Mouse (Mus musculus): ENCODE data around the gene Arhgap25.

Gene Arhgap25

DNA sequence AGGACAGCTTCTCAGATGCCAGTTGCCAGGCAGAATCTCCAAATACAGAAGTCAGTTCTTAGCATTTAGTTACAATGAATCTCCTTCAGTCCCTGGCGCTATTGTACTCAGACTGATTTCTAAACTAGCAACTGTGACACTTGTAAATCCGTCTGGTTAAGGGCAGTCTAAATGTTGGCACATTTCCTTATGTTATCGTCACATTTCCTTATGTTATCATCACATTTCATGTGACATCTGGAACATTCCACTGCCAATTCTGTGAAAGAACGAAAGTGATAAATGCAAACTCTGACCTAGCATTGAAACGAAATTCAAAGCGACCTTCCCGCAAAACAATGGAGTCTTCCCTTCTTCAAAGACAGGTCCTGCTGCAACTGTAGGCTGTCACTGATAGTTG lies 87.8 kb downstream of the Arhgap25 start:
- DNase-seq (ENCODE audit: low spot score in 2 of 2) = no peak

- DNase-seq (ENCODE audit: low spot score in 2 of 2) = no peak
Measured at GRCm38 (mm10) chr6:87443253-87443652, 89.8 kb downstream of the Arhgap25 start.

DNA sequence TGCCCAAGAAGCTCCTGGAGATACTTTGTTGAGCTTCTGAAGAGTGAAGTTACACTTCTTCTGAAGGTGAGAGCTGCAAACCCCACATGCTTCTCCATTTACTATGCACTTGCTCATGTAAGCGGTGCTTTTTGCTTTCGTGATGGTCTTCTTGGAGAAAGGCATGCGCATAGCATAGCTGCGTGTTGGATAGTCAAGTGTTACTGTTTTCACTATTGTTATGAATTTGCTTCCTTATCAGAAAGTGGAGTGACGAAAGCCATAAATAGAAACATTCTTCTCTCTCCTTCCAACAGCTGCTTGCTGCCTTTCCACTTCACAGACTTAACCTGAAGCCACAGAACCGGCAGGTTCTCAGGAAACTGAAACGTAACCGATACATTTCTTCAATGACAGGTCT lies 96.3 kb downstream of the Arhgap25 start:
- no peak for DNase-seq (ENCODE audit: low spot score in 2 of 2)

DNA sequence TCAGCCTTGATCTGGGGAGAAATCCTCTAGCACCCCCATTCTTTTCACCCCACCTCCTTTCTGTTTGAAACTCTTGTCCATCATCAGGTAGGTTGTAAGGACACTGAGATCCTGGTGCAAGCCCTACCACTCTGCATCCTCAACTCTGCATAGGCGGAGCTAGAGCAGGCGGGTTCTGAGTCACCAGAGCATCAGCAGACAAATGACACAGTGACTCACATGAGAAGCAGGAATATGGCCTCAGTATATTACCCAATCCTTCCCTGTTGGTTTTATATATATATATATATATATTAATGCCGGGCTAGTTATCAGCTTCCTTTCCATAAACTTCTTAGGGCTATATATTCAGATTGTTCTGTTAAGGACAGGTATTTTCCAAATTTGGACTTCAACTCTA lies 97.3 kb downstream of the Arhgap25 start:
- DNase-seq (ENCODE audit: low spot score in 2 of 2) = no peak

DNA sequence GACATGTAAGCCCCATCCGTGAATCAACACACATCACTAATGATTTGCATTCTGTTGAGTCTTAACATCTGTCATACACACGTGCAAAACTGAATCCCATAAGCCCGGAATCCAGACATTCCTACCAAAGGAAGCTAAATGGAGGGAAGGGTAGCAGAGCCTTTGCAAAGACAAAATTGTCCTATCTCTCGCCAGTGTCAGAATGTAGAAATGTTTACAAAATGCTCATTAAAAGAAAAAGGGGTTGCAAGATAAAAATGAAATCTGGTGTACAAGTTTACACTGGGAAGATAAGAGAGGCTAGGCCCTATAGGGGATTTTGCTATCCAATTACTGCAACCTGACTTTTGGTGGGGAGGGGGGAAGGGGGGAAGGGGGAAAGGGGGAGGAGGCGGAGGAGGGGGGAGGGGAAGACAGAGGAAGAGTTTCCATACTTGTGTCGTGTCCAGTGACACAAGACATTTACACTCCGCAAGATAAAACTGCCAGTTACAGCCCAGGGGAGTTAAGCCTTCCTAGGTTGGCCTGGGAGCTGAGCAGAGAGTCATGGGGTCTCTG lies 104.5 kb downstream of the Arhgap25 start, which contains the start of gene Bmp10:
TSS of gene Bmp10 (plus strand) at position 508 of the 558 bp plus-strand sequence.
- no peak for DNase-seq (ENCODE audit: low spot score in 2 of 2)

GRCm38 (mm10) chr6:87427616-87428015 lies 105.4 kb downstream of the Arhgap25 start:
- no peak for DNase-seq (ENCODE audit: low spot score in 2 of 2)

GRCm38 (mm10) chr6:87426954-87427353 lies 106.1 kb downstream of the Arhgap25 start:
- DNase-seq (ENCODE audit: low spot score in 2 of 2) = no peak

DNA sequence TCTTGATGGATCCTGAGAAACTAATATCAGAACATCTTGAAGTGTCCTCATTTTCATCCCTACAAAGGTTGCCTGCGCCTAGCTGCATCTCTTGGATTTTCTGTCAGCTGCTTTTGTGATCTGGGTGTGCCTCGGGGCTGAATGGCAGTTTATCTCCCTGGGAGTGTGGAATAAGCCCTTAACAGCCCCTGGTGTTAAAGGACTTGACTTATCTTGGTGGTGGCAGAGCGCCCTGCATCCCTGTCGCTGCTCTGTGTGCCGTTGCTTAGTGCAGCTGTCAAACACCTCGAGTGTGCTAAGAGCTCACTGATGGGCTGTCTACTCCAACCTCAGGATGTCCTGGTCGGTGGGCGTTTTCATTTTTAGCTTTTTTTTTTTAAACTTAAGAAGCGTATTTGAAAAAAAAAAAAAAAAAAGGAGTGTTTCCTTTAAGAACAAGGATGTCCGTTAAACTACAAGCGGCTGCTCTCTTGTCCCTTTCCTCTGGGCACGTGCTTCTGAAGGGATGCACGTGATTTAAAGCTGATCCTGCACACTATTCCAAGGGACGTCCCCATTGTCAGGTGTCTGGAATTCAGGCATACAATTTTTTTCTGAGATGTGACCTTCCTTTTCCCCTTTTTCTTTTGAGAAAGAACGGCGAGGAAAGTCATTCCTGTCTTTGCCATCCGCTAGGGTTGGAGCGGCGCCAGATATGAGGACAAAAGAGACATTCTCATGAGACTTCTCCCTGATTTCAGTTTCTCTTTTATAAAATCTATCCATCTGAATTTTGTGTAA lies 108.8 kb downstream of the Arhgap25 start:
- peak in 1 of 2 experiments; percentile 47 for DNase-seq (ENCODE audit: low spot score in 2 of 2)

DNA sequence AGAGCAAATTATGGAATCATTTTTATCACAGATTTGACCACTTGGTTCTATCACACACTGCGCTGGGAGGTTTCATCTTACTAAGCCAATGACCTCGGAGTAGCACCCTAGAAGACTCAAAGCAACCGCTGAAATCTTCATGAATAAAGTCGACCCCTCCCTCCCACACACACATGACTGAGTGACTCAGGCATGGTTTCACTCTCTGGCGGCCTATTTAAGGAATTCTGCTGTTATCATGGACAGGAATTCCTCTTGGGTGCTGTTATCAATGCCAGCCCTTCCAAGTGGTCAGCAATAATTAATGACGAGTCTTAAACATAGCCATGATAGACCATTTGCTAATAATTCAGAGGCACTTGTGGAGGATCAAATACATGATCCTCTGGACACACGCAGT lies 110.8 kb downstream of the Arhgap25 start:
- DNase-seq (ENCODE audit: low spot score in 2 of 2) = no peak

DNA sequence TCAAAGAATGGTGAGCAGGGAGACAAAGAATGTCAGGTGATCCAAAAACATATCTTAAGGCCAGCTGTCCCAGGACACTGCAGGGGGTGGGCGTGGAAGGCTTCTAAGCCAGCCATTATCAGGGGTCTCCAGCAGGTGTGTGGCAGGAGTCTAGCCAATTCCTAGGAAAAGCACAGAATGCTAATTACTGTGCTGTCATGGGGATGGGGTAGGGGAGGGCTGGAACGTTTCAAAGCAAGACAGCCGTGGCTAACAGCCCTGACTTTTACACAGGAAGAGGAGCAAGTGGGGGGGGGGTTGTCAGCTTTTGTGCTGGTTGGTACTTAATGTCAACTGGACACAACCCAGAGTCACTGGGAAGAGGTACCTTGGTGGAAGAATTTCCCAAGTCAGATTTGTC lies 121.0 kb downstream of the Arhgap25 start:
- DNase-seq (ENCODE audit: low spot score in 2 of 2) = no peak

All from cerebellum, postnatal 4 days (tissue).